Mouse (Mus musculus) bone marrow, adult 2 months (tissue): ENCODE data around the gene Iqcf6. TPM values are rescaled to one million over a fixed set of nuclear protein-coding genes. Genes with fewer than 3 reads are reported as not detected.

Experiments used
- H3K27ac ChIP-seq: fragments of 200-500 bp; 2 replicates; pipeline ENCODE4 v1.5.1; 2012; ENCODE audit warnings: low read depth, mild to moderate bottlenecking, control low read depth, inconsistent platforms, low read length; ENCODE audit not compliant: control insufficient read depth, poor library complexity, insufficient read depth
- H3K4me1 ChIP-seq: fragments of 200-500 bp; 2 replicates; pipeline ENCODE4 v1.6.1; 2011; ENCODE audit warnings: low read length; ENCODE audit not compliant: control insufficient read depth, insufficient read depth
- H3K4me3 ChIP-seq: fragments of 200-500 bp; replicated peaks from 2 replicates; pipeline ENCODE3; 2011; ENCODE audit warnings: mild to moderate bottlenecking, low read depth, low read length, control low read depth; ENCODE audit not compliant: control insufficient read depth
- CTCF ChIP-seq: fragments of 200-500 bp; IDR thresholded peaks from 2 replicates; pipeline ENCODE4 v1.5.1; 2011; ENCODE audit warnings: low read length, control low read depth; ENCODE audit not compliant: control insufficient read depth, insufficient read depth
- POLR2A ChIP-seq: fragments of 200-500 bp; IDR thresholded peaks from 2 replicates; pipeline ENCODE4 v1.6.1; 2011; ENCODE audit warnings: low read depth, mild to moderate bottlenecking, control low read depth, low read length, borderline replicate concordance; ENCODE audit not compliant: control insufficient read depth
- WGBS: fragments of 180-500 bp; shearing (Covaris S2); methylation state at CpG from one replicate; pipeline ENCODE4 v1.1.7; 2018; 5-methylcytosine and 5-hydroxymethylcytosine counted together
- polyA plus RNA-seq: library from polyadenylated mRNA; stranded (reverse); fragments of >200 nt; gene quantifications from 2 replicates; pipeline ENCODE4 v1.2.4, GENCODE M21; 2011; ENCODE audit warnings: low replicate concordance; ENCODE audit not compliant: missing spikeins, insufficient read depth, insufficient read length

The Iqcf6 gene
- polyA plus RNA-seq, 1 experiment = not detected

DNA sequence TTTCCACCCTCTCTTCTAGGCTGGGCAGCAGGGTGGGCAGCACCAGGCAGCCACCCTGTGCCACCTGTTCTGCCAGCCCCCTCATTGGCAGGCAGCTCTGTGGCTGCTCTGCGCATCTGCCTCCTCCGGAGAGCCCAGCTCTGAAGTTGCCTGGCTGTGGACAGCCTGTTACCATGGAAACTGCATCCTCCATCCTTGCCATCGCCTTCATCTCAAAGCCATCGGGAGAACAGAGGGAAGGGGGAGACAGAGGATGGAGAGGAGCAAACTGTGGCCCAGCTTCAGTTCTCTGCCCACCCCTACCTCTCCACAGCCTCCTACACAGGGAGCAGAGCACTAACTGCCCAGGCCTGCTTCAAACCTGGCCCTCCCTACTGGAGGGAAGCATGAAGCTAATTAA lies 38.1 kb downstream of the Iqcf6 start:
- no peak overlapping the region for H3K4me3 ChIP-seq
- no peak overlapping the region for H3K27ac ChIP-seq
- WGBS = 78% methylated on average over 4 of the region's 4 CpGs
- TF ChIP-seq CTCF (no peak), POLR2A (no peak)
- H3K4me1 ChIP-seq = no peaks in the 10 kb centered on the region

GRCm38 (mm10) chr9:106664856-106665255 lies 38.5 kb downstream of the Iqcf6 start:
- TF ChIP-seq POLR2A (no peak), CTCF (no peak)
- WGBS = 85% methylated on average over 6 of the region's 6 CpGs
- Histone ChIP-seq H3K27ac (no peak overlapping the region), H3K4me3 (no peak overlapping the region), H3K4me1 (no peaks in the 10 kb centered on the region)

- 87% methylated on average over 2 of the region's 2 CpGs for WGBS
- H3K4me1 ChIP-seq = no peaks in the 10 kb centered on the region
- no peak overlapping the region for H3K27ac ChIP-seq
- no peak overlapping the region for H3K4me3 ChIP-seq
- no peak for TF ChIP-seq CTCF
- no peak for TF ChIP-seq POLR2A
Measured at GRCm38 (mm10) chr9:106673860-106674259, 47.5 kb downstream of the Iqcf6 start.

DNA sequence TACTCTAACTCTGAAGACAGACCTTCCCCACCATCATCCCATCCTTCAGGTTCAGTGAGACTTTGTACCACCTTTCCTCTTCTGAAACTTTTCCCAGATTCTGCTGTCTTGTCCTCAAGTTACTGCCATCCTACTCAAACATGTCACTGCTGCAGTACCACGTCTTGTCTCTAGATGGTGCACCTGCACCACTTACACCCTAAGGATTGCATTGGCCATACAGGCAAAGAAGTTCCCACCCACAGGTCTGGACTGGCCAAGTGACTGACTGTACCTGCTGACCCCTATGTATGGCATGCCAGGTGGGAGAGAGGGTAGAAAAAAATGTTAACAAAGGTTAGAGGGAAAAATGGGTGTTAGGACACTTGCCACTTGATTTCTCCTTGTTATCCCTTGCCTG lies 49.1 kb downstream of the Iqcf6 start:
- Histone ChIP-seq H3K27ac (no peak overlapping the region), H3K4me1 (no peaks in the 10 kb centered on the region), H3K4me3 (no peak overlapping the region)
- TF ChIP-seq CTCF (peak; percentile 88), POLR2A (no peak)
- WGBS = 0% methylated on average over 1 of the region's 1 CpGs

- 62% methylated on average over 9 of the region's 9 CpGs for WGBS
- H3K4me1 ChIP-seq = no peaks in the 10 kb centered on the region
- TF ChIP-seq CTCF (no peak), POLR2A (no peak)
Measured at GRCm38 (mm10) chr9:106675965-106676364, 49.6 kb downstream of the Iqcf6 start.

DNA sequence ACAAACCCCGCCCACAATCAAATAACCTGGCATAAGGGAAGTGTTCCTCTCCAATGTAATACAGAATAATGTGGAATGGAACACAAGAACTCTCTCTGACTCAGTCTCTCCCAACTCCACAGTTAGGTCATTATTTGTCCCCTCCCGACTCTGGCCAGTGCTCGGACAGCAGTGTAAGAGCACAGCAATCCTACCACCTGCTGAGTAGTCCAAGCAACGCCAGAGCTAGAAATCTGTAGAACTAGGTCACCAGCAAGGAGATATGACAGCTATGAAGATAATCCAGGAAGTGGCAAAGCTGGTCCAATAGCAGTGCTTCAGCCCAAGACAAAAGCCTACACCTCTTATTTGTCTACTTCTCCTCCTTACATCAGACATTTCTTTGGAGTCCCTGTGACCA lies 50.2 kb downstream of the Iqcf6 start:
- 77% methylated on average over 4 of the region's 4 CpGs for WGBS
- no peak for TF ChIP-seq CTCF
- no peak for TF ChIP-seq POLR2A
- H3K4me1 ChIP-seq = no peaks in the 10 kb centered on the region
- no peak overlapping the region for H3K4me3 ChIP-seq
- H3K27ac ChIP-seq = no peak overlapping the region

More at GRCm38 (mm10) chr9:106675965-106676364, 49.6 kb downstream of the Iqcf6 start:
- Histone ChIP-seq H3K4me3 (no peak overlapping the region), H3K27ac (no peak overlapping the region)

Other genes with a start within 250 kb of the Iqcf6 start
- gene Rpl29, start 197.1 kb upstream of the Iqcf6 start, polyA plus RNA-seq = 121 and 145 TPM in 2 replicates
- 9.5 and 15.5 TPM in 2 replicates for gene Acy1, start 188.3 kb upstream of the Iqcf6 start, polyA plus RNA-seq
- gene Abhd14b, start 179.1 kb upstream of the Iqcf6 start, polyA plus RNA-seq = 4.9 and 6.5 TPM in 2 replicates
- 4.4 and 16.3 TPM in 2 replicates for gene Abhd14a, start 178.9 kb upstream of the Iqcf6 start, polyA plus RNA-seq
- 7.3 and 19.2 TPM in 2 replicates for gene Pcbp4, start 173.3 kb upstream of the Iqcf6 start, polyA plus RNA-seq
- gene Gpr62, start 160.6 kb upstream of the Iqcf6 start, polyA plus RNA-seq = not detected in 2 replicates
- gene Rrp9, start 150.6 kb upstream of the Iqcf6 start, polyA plus RNA-seq = 37.0 and 38.2 TPM in 2 replicates
- 8.8 and 33.8 TPM in 2 replicates for gene Parp3, start 149.6 kb upstream of the Iqcf6 start, polyA plus RNA-seq
- not detected in 2 replicates for gene Iqcf1, start 126.6 kb upstream of the Iqcf6 start, polyA plus RNA-seq
- not detected in 2 replicates for gene Iqcf5, start 112.0 kb upstream of the Iqcf6 start, polyA plus RNA-seq
- not detected in 2 replicates for gene Iqcf3, start 65.0 kb upstream of the Iqcf6 start, polyA plus RNA-seq
- gene Iqcf4, start 55.6 kb upstream of the Iqcf6 start, polyA plus RNA-seq = not detected in 2 replicates
- gene Grm2, start 29.5 kb downstream of the Iqcf6 start, polyA plus RNA-seq = not detected in 2 replicates
- 8.8 and 12.5 TPM in 2 replicates for gene Tex264, start 59.3 kb downstream of the Iqcf6 start, polyA plus RNA-seq
- gene Rad54l2, start 162.6 kb downstream of the Iqcf6 start, polyA plus RNA-seq = 4.4 and 11.9 TPM in 2 replicates
- gene Dcaf1, start 195.3 kb downstream of the Iqcf6 start, polyA plus RNA-seq = 8.0 and 21.5 TPM in 2 replicates